Mouse (Mus musculus) liver, embryonic 14.5 days (tissue): Measurements from ENCODE around the gene Pdzk1.

Experiments used
- CTCF ChIP-seq: IDR thresholded peaks from 2 replicates; pipeline ENCODE4 v1.5.1; 2016; ENCODE audit warnings: antibody characterized with exemption, low read depth, control low read depth
- EP300 ChIP-seq: IDR thresholded peaks from 2 replicates; pipeline ENCODE4 v1.6.1; 2016; ENCODE audit warnings: antibody characterized with exemption, low read depth

DNA sequence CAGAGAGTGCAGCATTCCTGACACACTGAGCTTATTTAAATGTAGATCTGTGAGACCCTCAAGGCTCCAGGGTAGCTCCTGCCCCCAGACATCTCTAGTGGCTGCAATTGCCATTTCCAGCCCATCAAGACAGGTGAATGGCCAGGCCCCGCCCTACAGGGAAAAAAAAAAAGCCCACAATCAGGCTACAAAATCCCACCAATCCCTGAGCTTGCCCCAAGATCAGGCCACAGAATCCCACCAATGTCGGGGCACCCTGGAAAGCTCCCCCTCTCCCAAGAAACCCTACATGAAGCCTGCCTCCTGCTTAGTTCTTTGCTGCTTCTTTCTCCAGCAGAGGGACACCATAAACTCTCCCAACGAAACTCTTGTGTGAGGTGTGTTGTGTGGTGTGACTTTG is 20.9 kb upstream of the Pdzk1 start:
- TF ChIP-seq CTCF = no peak
- TF ChIP-seq EP300 = no peak
